Mouse (Mus musculus) embryonic facial prominence, embryonic 13.5 days (tissue): ENCODE data around the gene Stra6. TPM values are rescaled to one million over a fixed set of nuclear protein-coding genes. Genes with fewer than 3 reads are reported as not detected.

Source experiments
- ATAC-seq: fragments of 200-750 bp; cut with Nextera tagmentation; 2 replicates; pipeline ENCODE4 v1.8.0; 2017; ENCODE audit warnings: low read depth; ENCODE audit not compliant: insufficient number of reproducible peaks, insufficient read depth, low FRiP score, low TSS enrichment
- H3K27ac ChIP-seq: fragments of 300-500 bp; sonication (generic); 2 replicates; pipeline ENCODE4 v1.5.1; 2015; ENCODE audit warnings: moderate library complexity, mild to moderate bottlenecking, inconsistent platforms
- H3K27me3 ChIP-seq: fragments of 300-500 bp; sonication (generic); 2 replicates; pipeline ENCODE4 v1.6.1; 2015; ENCODE audit warnings: mild to moderate bottlenecking, inconsistent platforms
- H3K36me3 ChIP-seq: fragments of 300-500 bp; sonication (generic); 2 replicates; pipeline ENCODE4 v1.6.1; 2015; ENCODE audit warnings: mild to moderate bottlenecking, inconsistent platforms
- H3K4me1 ChIP-seq: fragments of 300-500 bp; sonication (generic); 2 replicates; pipeline ENCODE4 v1.6.1; 2015; ENCODE audit warnings: inconsistent platforms
- H3K4me2 ChIP-seq: fragments of 300-500 bp; sonication (generic); 2 replicates; pipeline ENCODE4 v1.6.1; 2015; ENCODE audit warnings: moderate library complexity, mild to moderate bottlenecking, inconsistent platforms
- H3K4me3 ChIP-seq: fragments of 300-500 bp; sonication (generic); 2 replicates; pipeline ENCODE4 v1.5.1; 2015; ENCODE audit warnings: mild to moderate bottlenecking, inconsistent platforms
- H3K9ac ChIP-seq: fragments of 300-500 bp; sonication (generic); 2 replicates; pipeline ENCODE4 v1.6.1; 2015; ENCODE audit warnings: mild to moderate bottlenecking, inconsistent platforms
- H3K9me3 ChIP-seq: fragments of 300-500 bp; sonication (generic); 2 replicates; pipeline ENCODE4 v1.6.1; 2016; ENCODE audit warnings: inconsistent platforms
- WGBS: fragments of 180-500 bp; shearing (Covaris S2); methylation state at CpG from one replicate; pipeline ENCODE4 v1.1.7; 2015; ENCODE audit warnings: mixed read lengths; 5-methylcytosine and 5-hydroxymethylcytosine counted together
- polyA plus RNA-seq: library from polyadenylated mRNA; unstranded; fragments of >200 nt; fragmentation: Nextera tagmentation; extraction: Ambion mirVana; gene quantifications from 2 replicates; pipeline ENCODE4 v1.2.1, GENCODE M21; 2015

Stra6 gene
- polyA plus RNA-seq, 1 experiment from 2014 or later = 14.3 TPM

- peaks cover 15% of the 10 kb centered on the region for H3K4me1 ChIP-seq
- WGBS = 36% methylated on average over 5 of the region's 5 CpGs
- no peak overlapping the region for H3K27ac ChIP-seq
- H3K27me3 ChIP-seq = peaks cover 19% of the 10 kb centered on the region
- ATAC-seq = no peak
- H3K4me3 ChIP-seq = no peak overlapping the region
- no peak overlapping the region for H3K4me2 ChIP-seq
- H3K36me3 ChIP-seq = no peaks in the 10 kb centered on the region
- H3K9ac ChIP-seq = no peak overlapping the region
- no peaks in the 10 kb centered on the region for H3K9me3 ChIP-seq
These were observed 11.7 kb upstream of the Stra6 start for GRCm38 (mm10) chr9:58051937-58052336.

- Histone ChIP-seq H3K4me1 (peaks cover 15% of the 10 kb centered on the region), H3K9me3 (no peaks in the 10 kb centered on the region), H3K4me2 (no peak overlapping the region), H3K27ac (no peak overlapping the region), H3K9ac (no peak overlapping the region), H3K36me3 (no peaks in the 10 kb centered on the region), H3K27me3 (peaks cover 23% of the 10 kb centered on the region), H3K4me3 (no peak overlapping the region)
- ATAC-seq = no peak
- WGBS = 22% methylated on average over 3 of the region's 3 CpGs
These were observed 10.5 kb upstream of the Stra6 start for GRCm38 (mm10) chr9:58053102-58053501.

- Histone ChIP-seq H3K9me3 (no peaks in the 10 kb centered on the region), H3K27ac (no peak overlapping the region), H3K4me3 (no peak overlapping the region), H3K4me1 (peaks cover 11% of the 10 kb centered on the region), H3K9ac (no peak overlapping the region), H3K36me3 (no peaks in the 10 kb centered on the region), H3K27me3 (peaks cover 22% of the 10 kb centered on the region), H3K4me2 (no peak overlapping the region)
- ATAC-seq = no peak
- WGBS = 58% methylated on average over 3 of the region's 3 CpGs
These were observed 10.0 kb upstream of the Stra6 start for GRCm38 (mm10) chr9:58053544-58053943.

GRCm38 (mm10) chr9:58054032-58054431, 9.6 kb upstream of the Stra6 start:
- Histone ChIP-seq H3K27ac (no peak overlapping the region), H3K9ac (no peak overlapping the region), H3K9me3 (no peaks in the 10 kb centered on the region), H3K4me2 (no peak overlapping the region), H3K4me1 (peaks cover 6% of the 10 kb centered on the region; the same call in 1 of the 2 replicates), H3K4me3 (no peak overlapping the region), H3K27me3 (peaks cover 22% of the 10 kb centered on the region), H3K36me3 (no peaks in the 10 kb centered on the region)
- ATAC-seq = no peak
- 93% methylated on average over 1 of the region's 1 CpGs for WGBS

- WGBS = 60% methylated on average over 5 of the region's 5 CpGs
- no peaks in the 10 kb centered on the region for H3K36me3 ChIP-seq
- H3K4me1 ChIP-seq = peaks cover 2% of the 10 kb centered on the region; the same call in 1 of the 2 replicates
- peaks cover 8% of the 10 kb centered on the region; the same call in 1 of the 2 replicates for H3K27me3 ChIP-seq
- H3K9ac ChIP-seq = no peak overlapping the region
- ATAC-seq = no peak
- no peak overlapping the region for H3K4me2 ChIP-seq
- H3K9me3 ChIP-seq = no peaks in the 10 kb centered on the region
- no peak overlapping the region for H3K4me3 ChIP-seq
- H3K27ac ChIP-seq = no peak overlapping the region
These were observed 7.9 kb upstream of the Stra6 start for GRCm38 (mm10) chr9:58055666-58056065.

- no peak overlapping the region for H3K9ac ChIP-seq
- no peak overlapping the region for H3K4me2 ChIP-seq
- H3K27ac ChIP-seq = no peak overlapping the region
- no peaks in the 10 kb centered on the region for H3K36me3 ChIP-seq
- no peaks in the 10 kb centered on the region for H3K9me3 ChIP-seq
- no peak overlapping the region for H3K4me3 ChIP-seq
- peaks cover 26% of the 10 kb centered on the region for H3K27me3 ChIP-seq
- H3K4me1 ChIP-seq = peaks cover 13% of the 10 kb centered on the region
- WGBS = 28% methylated on average over 1 of the region's 1 CpGs
- no peak for ATAC-seq
These were observed 3.7 kb upstream of the Stra6 start for GRCm38 (mm10) chr9:58059920-58060319.

GRCm38 (mm10) chr9:58060677-58061667, 2.6 kb upstream of the Stra6 start:
- Histone ChIP-seq H3K9ac (no peak overlapping the region), H3K27ac (no peak overlapping the region), H3K36me3 (no peaks in the 10 kb centered on the region), H3K9me3 (no peaks in the 10 kb centered on the region), H3K4me1 (peaks cover 17% of the 10 kb centered on the region), H3K4me2 (no peak overlapping the region), H3K4me3 (no peak overlapping the region), H3K27me3 (peaks cover 26% of the 10 kb centered on the region)
- WGBS = 6% methylated on average over 23 of the region's 23 CpGs
- ATAC-seq = no peak

GRCm38 (mm10) chr9:58065532-58065931, 1.9 kb downstream of the Stra6 start:
- Histone ChIP-seq H3K4me1 (peaks cover 32% of the 10 kb centered on the region), H3K36me3 (no peaks in the 10 kb centered on the region), H3K27me3 (peaks cover 18% of the 10 kb centered on the region), H3K27ac (no peak overlapping the region), H3K9me3 (no peaks in the 10 kb centered on the region), H3K4me3 (no peak overlapping the region), H3K9ac (no peak overlapping the region), H3K4me2 (no peak overlapping the region)
- 25% methylated on average over 6 of the region's 6 CpGs for WGBS
- ATAC-seq = no peak

GRCm38 (mm10) chr9:58065977-58066730, 2.6 kb downstream of the Stra6 start:
- no peak overlapping the region for H3K4me3 ChIP-seq
- peaks cover 30% of the 10 kb centered on the region for H3K4me1 ChIP-seq
- H3K9me3 ChIP-seq = no peaks in the 10 kb centered on the region
- ATAC-seq = no peak
- H3K36me3 ChIP-seq = no peaks in the 10 kb centered on the region
- 69% methylated on average over 6 of the region's 6 CpGs for WGBS
- H3K4me2 ChIP-seq = no peak overlapping the region
- H3K9ac ChIP-seq = no peak overlapping the region
- peaks cover 15% of the 10 kb centered on the region for H3K27me3 ChIP-seq
- no peak overlapping the region for H3K27ac ChIP-seq

- Histone ChIP-seq H3K9me3 (no peaks in the 10 kb centered on the region), H3K27ac (no peak overlapping the region), H3K9ac (no peak overlapping the region), H3K4me1 (peaks cover 28% of the 10 kb centered on the region), H3K4me3 (no peak overlapping the region), H3K4me2 (no peak overlapping the region), H3K36me3 (no peaks in the 10 kb centered on the region), H3K27me3 (0 out of 2 replicates have a peak, but pooled peaks cover 12% of the 10 kb centered on the region)
- ATAC-seq = no peak
- WGBS = 46% methylated on average over 6 of the region's 6 CpGs
These were observed 3.1 kb downstream of the Stra6 start for GRCm38 (mm10) chr9:58066731-58067095.

GRCm38 (mm10) chr9:58067546-58067945, 4.0 kb downstream of the Stra6 start:
- no peaks in the 10 kb centered on the region for H3K9me3 ChIP-seq
- no peak overlapping the region for H3K27ac ChIP-seq
- no peak overlapping the region for H3K9ac ChIP-seq
- no peak overlapping the region for H3K4me2 ChIP-seq
- H3K27me3 ChIP-seq = 0 out of 2 replicates have a peak, but pooled peaks cover 9% of the 10 kb centered on the region
- H3K4me3 ChIP-seq = no peak overlapping the region
- no peaks in the 10 kb centered on the region for H3K36me3 ChIP-seq
- no peak for ATAC-seq
- H3K4me1 ChIP-seq = peaks cover 28% of the 10 kb centered on the region
- 84% methylated on average over 3 of the region's 3 CpGs for WGBS
